Mouse (Mus musculus) left cerebral cortex, adult 18-20 months (tissue): ENCODE data around the gene Usp10. TPM values are rescaled to one million over a fixed set of nuclear protein-coding genes. Genes with fewer than 3 reads are reported as not detected.

ENCODE experiments used
- DNase-seq, 2 experiments: peaks; one replicate each; pipeline ENCODE4 v3.0.0; 2021 to 2022; ENCODE audit warnings: low spot score in 2 of 2, mixed read lengths in 1 of 2
- total RNA-seq, 2 experiments: library from RNA; stranded (reverse); gene quantifications; 2 replicates each; pipeline ENCODE4 v1.2.3; 2021

Gene Usp10
- total RNA-seq, 2 experiments from 2014 or later, result 87.0 to 94.9 TPM

DNA sequence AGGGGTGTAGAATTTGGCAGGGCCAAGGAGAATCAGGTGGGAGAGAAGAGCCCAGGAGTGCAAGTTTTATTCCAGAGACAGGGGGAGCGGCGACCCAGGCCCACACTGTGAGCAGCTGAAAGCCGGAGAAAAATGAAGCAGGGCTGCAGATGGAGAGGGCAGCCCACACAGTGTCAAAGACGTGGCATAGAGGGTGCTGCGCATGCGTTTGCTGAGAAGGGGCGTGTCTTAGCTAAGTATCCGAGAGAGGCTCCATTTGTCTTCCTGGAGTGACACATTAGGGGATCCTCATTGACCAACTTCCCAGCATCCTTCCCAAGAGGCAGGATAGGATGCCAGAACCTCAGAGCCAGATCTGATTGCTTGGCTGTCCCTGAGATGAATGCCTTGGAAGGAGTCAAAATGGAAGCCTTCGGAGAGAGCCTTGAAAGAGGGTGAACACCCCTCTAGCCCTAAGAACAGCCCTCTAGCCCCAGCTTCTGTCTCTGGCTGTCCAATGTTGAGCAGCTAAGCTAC is 96.5 kb downstream of the Usp10 start:
- DNase-seq, result no peak

Other genes starting within 250 kb of the Usp10 start
- gene Wfdc1, start 244.0 kb upstream of the Usp10 start, total RNA-seq, result 1 to 10 TPM; 8.3 to 10.0 TPM
- gene Atp2c2, start 210.4 kb upstream of the Usp10 start, total RNA-seq, result 1 to 10 TPM; 1.9 to 2.1 TPM
- gene Tldc1, start 131.9 kb upstream of the Usp10 start, total RNA-seq, result 10 to 100 TPM; 14.5 to 15.3 TPM
- 10 to 100 TPM; 67.0 to 69.6 TPM for gene Cotl1, start 69.8 kb upstream of the Usp10 start, total RNA-seq
- gene Klhl36, start 48.1 kb upstream of the Usp10 start, total RNA-seq, result 1 to 10 TPM; 7.7 to 8.8 TPM
- 1 to 10 TPM; 4.4 to 7.8 TPM for gene Gm20388, start 481 bp downstream of the Usp10 start, total RNA-seq
- gene Crispld2, start 82.1 kb downstream of the Usp10 start, total RNA-seq, result 1 to 10 TPM; 2.1 to 2.7 TPM
- gene Zdhhc7, start 191.1 kb downstream of the Usp10 start, total RNA-seq, result 10 to 100 TPM; 37.3 to 37.9 TPM
- gene 6430548M08Rik, start 203.8 kb downstream of the Usp10 start, total RNA-seq, result 100 to 1,000 TPM; 247 to 294 TPM